Mouse (Mus musculus) forebrain, embryonic 12.5 days (tissue): ENCODE data around the gene Rab39. TPM values are rescaled to one million over a fixed set of nuclear protein-coding genes. Genes with fewer than 3 reads are reported as not detected.

Source experiments
- ATAC-seq: fragments of 200-750 bp; cut with Nextera tagmentation; 2 replicates; pipeline ENCODE4 v1.8.0; 2017; ENCODE audit warnings: moderate TSS enrichment; ENCODE audit not compliant: low FRiP score
- H3K27ac ChIP-seq: fragments of 300-500 bp; sonication (generic); 2 replicates; pipeline ENCODE4 v1.5.1; 2016; ENCODE audit warnings: mild to moderate bottlenecking
- H3K27me3 ChIP-seq: fragments of 300-500 bp; sonication (generic); 2 replicates; pipeline ENCODE4 v1.6.1; 2016; ENCODE audit warnings: mild to moderate bottlenecking
- H3K36me3 ChIP-seq: fragments of 300-500 bp; sonication (generic); replicated peaks from 2 replicates; pipeline ENCODE4 v1.6.1; 2016; ENCODE audit warnings: mild to moderate bottlenecking
- H3K4me1 ChIP-seq: fragments of 300-500 bp; sonication (generic); 2 replicates; pipeline ENCODE4 v1.6.1; 2016
- H3K4me2 ChIP-seq: fragments of 300-500 bp; sonication (generic); 2 replicates; pipeline ENCODE4 v1.6.1; 2016; ENCODE audit warnings: mild to moderate bottlenecking, moderate library complexity
- H3K4me3 ChIP-seq: fragments of 300-500 bp; sonication (generic); replicated peaks from 2 replicates; pipeline ENCODE4 v1.5.1; 2016; ENCODE audit warnings: mild to moderate bottlenecking
- H3K9ac ChIP-seq: fragments of 300-500 bp; sonication (generic); 2 replicates; pipeline ENCODE4 v1.6.1; 2016; ENCODE audit warnings: mild to moderate bottlenecking
- H3K9me3 ChIP-seq: fragments of 300-500 bp; sonication (generic); 2 replicates; pipeline ENCODE4 v1.6.1; 2016
- WGBS: fragments of 180-500 bp; shearing (Covaris S2); methylation state at CpG from one replicate; pipeline ENCODE4 v1.1.7; 2016; 5-methylcytosine and 5-hydroxymethylcytosine counted together
- polyA plus RNA-seq: library from polyadenylated mRNA; unstranded; fragments of >200 nt; fragmentation: Nextera tagmentation; extraction: Ambion mirVana; gene quantifications from 2 replicates; pipeline ENCODE4 v1.2.1, GENCODE M21; 2016

Rab39 gene
- polyA plus RNA-seq, 1 experiment from 2014 or later = 4.1 TPM

- 72% methylated on average over 4 of the region's 4 CpGs for WGBS
- no peaks in the 10 kb centered on the region for H3K36me3 ChIP-seq
- ATAC-seq = no peak
These were observed 29.1 kb downstream of the Rab39 start for GRCm38 (mm10) chr9:53676921-53677320.

DNA sequence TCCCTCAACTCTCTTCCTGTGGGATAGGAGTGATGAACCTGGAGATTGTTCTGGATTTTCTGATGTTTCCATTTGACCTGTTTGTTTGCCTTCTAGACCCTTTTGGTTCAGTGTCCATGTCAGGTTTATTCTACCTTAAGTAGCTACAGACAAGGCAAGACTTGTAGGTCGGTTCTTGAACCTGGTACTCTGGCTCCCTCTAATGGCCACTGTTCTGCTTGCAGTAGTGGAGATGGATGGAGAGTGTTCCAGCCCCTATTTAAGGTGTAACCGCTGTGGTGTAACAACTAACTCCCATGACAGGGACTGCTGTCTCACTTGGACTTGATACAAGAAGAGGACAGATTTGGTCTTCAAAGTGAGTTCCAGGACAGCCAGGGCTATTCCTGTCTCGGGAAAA, 32.5 kb downstream of the Rab39 start:
- Histone ChIP-seq H3K27me3 (no peaks in the 10 kb centered on the region), H3K36me3 (no peaks in the 10 kb centered on the region), H3K4me2 (no peak overlapping the region), H3K9me3 (no peaks in the 10 kb centered on the region), H3K4me3 (no peak overlapping the region), H3K27ac (no peak overlapping the region), H3K9ac (no peak overlapping the region), H3K4me1 (no peaks in the 10 kb centered on the region)
- no peak for ATAC-seq
- WGBS = 17% methylated on average over 3 of the region's 3 CpGs

More at GRCm38 (mm10) chr9:53676921-53677320, 29.1 kb downstream of the Rab39 start:
- no peaks in the 10 kb centered on the region for H3K4me1 ChIP-seq
- no peaks in the 10 kb centered on the region for H3K27me3 ChIP-seq
- H3K9ac ChIP-seq = no peak overlapping the region
- H3K4me3 ChIP-seq = no peak overlapping the region
- no peaks in the 10 kb centered on the region for H3K9me3 ChIP-seq
- H3K4me2 ChIP-seq = no peak overlapping the region
- no peak overlapping the region for H3K27ac ChIP-seq

DNA sequence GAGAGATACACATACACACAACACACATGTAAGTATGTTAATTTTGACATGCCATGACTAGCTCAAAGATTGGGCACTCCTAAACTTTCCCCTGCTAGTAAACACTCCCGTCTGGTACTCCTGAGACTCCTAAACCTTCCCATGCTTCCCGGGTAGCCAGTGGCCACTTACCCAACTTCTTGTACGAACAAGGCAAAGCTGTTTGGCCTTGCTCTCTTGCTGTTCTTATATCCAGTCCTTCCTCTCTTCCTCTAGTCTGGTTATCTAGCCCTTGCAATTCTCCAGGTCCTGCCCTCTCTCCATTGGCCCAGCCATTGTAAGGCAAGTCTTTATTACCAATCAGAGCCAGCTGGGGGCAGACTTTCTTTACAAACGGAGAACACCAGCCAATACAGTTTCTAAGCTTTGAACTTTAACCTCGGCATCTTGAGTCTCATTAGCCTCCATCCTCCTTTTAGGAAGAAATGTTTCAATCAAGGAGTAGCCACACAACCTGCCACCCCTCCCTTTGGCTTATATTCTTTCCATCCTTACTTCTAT, 36.3 kb downstream of the Rab39 start, which contains the start of gene Cul5:
Gene Cul5 (minus strand): TSS at position 335 of the 540 bp plus-strand sequence.
- 49% methylated on average over 5 of the region's 5 CpGs for WGBS
- peaks cover 17% of the 10 kb centered on the region for H3K4me1 ChIP-seq
- H3K9ac ChIP-seq = no peak within 1 kb of the TSS
- ATAC-seq = no peak
- no peaks in the 10 kb centered on the region for H3K9me3 ChIP-seq
- no peaks in the 10 kb centered on the region for H3K36me3 ChIP-seq
- H3K4me3 ChIP-seq = no peak within 1 kb of the TSS
- H3K4me2 ChIP-seq = no peak within 1 kb of the TSS
- H3K27ac ChIP-seq = no peak within 1 kb of the TSS
- H3K27me3 ChIP-seq = no peaks in the 10 kb centered on the region

GRCm38 (mm10) chr9:53667020-53667669, 38.9 kb downstream of the Rab39 start:
- Histone ChIP-seq H3K9ac (peak overlapping the region; percentile 94), H3K27ac (peak overlapping the region; percentile 95), H3K4me1 (peaks cover 23% of the 10 kb centered on the region), H3K9me3 (no peaks in the 10 kb centered on the region), H3K27me3 (no peaks in the 10 kb centered on the region), H3K4me3 (peak overlapping the region; percentile 89), H3K36me3 (no peaks in the 10 kb centered on the region), H3K4me2 (peak overlapping the region; percentile 76)
- ATAC-seq = peak; percentile 97
- WGBS = under 1% methylated on average over 74 of the region's 74 CpGs

- peaks cover 23% of the 10 kb centered on the region for H3K4me1 ChIP-seq
- peak overlapping the region; percentile 95 for H3K27ac ChIP-seq
- H3K4me2 ChIP-seq = peak overlapping the region; percentile 76
- no peaks in the 10 kb centered on the region for H3K27me3 ChIP-seq
- no peaks in the 10 kb centered on the region for H3K36me3 ChIP-seq
- ATAC-seq = peak; percentile 66
- H3K9ac ChIP-seq = peak overlapping the region; percentile 94
- H3K9me3 ChIP-seq = no peaks in the 10 kb centered on the region
- WGBS = under 1% methylated on average over 28 of the region's 28 CpGs
- peak overlapping the region; percentile 89 for H3K4me3 ChIP-seq
These were observed 39.4 kb downstream of the Rab39 start for GRCm38 (mm10) chr9:53666665-53667019.

DNA sequence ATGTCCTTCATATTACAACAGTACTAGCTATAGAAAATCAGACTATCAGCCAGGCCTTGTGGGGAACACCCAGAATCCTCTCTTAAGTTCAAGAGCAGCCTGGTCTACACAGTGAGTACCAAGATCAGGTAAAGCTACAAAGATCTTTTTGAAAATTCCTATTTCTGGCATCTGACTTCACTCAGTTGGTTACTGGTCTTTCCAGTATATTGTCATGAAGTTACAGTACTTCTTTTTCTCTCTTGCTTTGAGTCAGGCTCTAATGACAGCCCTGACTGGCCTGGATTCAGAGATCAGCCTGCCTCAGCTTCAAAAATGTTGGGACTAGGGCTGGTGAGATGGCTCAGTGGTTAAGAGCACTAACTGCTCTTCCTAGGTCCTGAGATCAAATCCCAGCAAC, 40.6 kb downstream of the Rab39 start:
- Histone ChIP-seq H3K27ac (no peak overlapping the region), H3K4me2 (peak overlapping the region; percentile 76), H3K4me1 (peaks cover 23% of the 10 kb centered on the region), H3K9me3 (no peaks in the 10 kb centered on the region), H3K9ac (no peak overlapping the region), H3K36me3 (no peaks in the 10 kb centered on the region), H3K4me3 (peak overlapping the region; percentile 89; the same call in 1 of the 2 replicates), H3K27me3 (no peaks in the 10 kb centered on the region)
- no peak for ATAC-seq

DNA sequence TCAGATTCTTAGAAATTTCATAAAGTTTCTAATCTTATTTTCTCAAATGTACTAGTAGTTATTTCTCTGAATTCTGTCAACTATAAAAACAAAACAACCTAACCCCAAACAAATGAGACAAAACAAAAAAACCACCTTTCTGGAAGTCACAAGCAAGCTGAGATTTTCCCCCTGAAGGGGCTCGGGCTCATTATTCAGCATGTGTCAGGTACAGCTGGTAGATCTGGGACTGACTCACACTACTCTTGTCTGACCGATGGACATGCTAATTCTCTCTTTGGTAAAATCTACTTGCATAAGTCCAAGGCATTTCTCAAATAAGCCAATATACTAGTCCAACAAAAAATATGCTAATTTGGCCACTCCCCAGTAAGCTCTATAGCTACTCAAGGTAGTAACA, 41.2 kb downstream of the Rab39 start:
- H3K9me3 ChIP-seq = no peaks in the 10 kb centered on the region
- no peak for ATAC-seq
- H3K27ac ChIP-seq = no peak overlapping the region
- peaks cover 23% of the 10 kb centered on the region for H3K4me1 ChIP-seq
- no peak overlapping the region; the same call in 1 of the 2 replicates for H3K4me2 ChIP-seq
- no peak overlapping the region for H3K9ac ChIP-seq
- H3K27me3 ChIP-seq = no peaks in the 10 kb centered on the region
- no peaks in the 10 kb centered on the region for H3K36me3 ChIP-seq
- WGBS = 80% methylated on average over 2 of the region's 2 CpGs
- no peak overlapping the region for H3K4me3 ChIP-seq

DNA sequence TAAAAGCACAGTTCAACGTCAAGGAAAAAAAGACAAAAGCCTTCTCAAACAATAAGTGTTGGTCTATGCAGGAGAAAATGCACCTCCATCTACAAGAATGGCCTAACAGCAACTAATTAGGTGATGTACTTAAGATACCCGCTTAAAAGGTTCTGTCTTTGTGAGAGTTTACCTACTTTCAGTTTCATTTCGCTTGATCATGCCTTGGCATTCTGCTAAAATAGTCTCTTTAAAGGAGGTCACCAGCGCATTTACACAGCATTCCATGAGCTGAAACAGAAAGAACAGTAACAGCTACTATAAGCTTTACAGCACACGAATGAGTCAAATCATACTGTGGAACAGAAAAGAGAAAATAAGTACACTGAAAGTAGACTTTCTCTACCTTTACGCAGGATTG, 71.2 kb downstream of the Rab39 start:
- 91% methylated on average over 6 of the region's 6 CpGs for whole genome bisulfite sequencing
- H3K9ac ChIP-seq = no peak overlapping the region
- no peaks in the 10 kb centered on the region for H3K27me3 ChIP-seq
- H3K4me1 ChIP-seq = no peaks in the 10 kb centered on the region
- no peak for ATAC-seq
- H3K27ac ChIP-seq = no peak overlapping the region
- H3K4me3 ChIP-seq = no peak overlapping the region
- no peak overlapping the region for H3K4me2 ChIP-seq
- no peaks in the 10 kb centered on the region for H3K9me3 ChIP-seq
- H3K36me3 ChIP-seq = peaks cover 61% of the 10 kb centered on the region

Other genes with a start within 250 kb of the Rab39 start
- gene Atm, start 169.5 kb downstream of the Rab39 start, polyA plus RNA-seq = 21.7 and 22.8 TPM in 2 replicates
- 20.5 and 21.0 TPM in 2 replicates for gene Npat, start 169.2 kb downstream of the Rab39 start, polyA plus RNA-seq
- gene Acat1, start 95.8 kb downstream of the Rab39 start, polyA plus RNA-seq = 79.0 and 86.2 TPM in 2 replicates
- gene Cul5, start 36.2 kb downstream of the Rab39 start, polyA plus RNA-seq = 48.4 and 48.6 TPM in 2 replicates
- 3.2 and 3.8 TPM in 2 replicates for gene Slc35f2, start 65.3 kb upstream of the Rab39 start, polyA plus RNA-seq
- gene Sln, start 143.9 kb upstream of the Rab39 start, polyA plus RNA-seq = 0.42 TPM in 1 of 2 replicates, not detected in the other